Mouse (Mus musculus) heart, adult 18-20 months (tissue): ENCODE measurements at regions not wholly inside any gene's neighbourhood (a gene's known extent, or its start where the extent isn't known, plus 50 kb on each side); places are given as distances from the start of the nearest gene placed in this dataset.
A peak's percentile ranks its signal among the peaks of the same experiment; 100 is the strongest.
"Not testable (repeated sequence)": the region's sequence is repeated elsewhere in the genome, so short reads cannot be mapped to it uniquely, and the experiment has no call there.

Source experiments
- DNase-seq, 2 experiments: peaks; one replicate each; pipeline ENCODE4 v3.0.0; 2021 to 2022; ENCODE audit warnings: mixed read lengths in 1 of 2

GRCm38 (mm10) chr10:6597256-6597655 is 161.1 kb upstream of the Oprm1 start:
- DNase-seq: no peak

DNA sequence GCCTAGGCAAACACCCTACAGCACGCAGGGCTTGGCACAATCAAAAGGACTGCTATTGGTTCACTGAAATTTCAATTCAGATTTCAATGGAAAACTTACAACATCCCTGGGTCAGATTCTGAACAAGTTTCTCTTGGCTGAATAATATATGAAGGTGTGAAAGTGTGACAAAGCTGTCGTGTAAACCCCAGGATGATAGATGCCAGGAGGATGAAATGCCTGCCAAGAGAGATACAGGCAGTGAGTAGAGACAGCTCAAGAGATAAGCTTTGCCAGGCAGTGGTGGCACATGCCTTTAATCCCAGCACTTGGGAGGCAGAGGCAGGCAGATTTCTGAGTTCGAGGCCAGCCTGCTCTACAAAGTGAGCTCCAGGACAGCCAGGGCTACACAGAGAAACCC is 159.7 kb upstream of the Oprm1 start:
- DNase-seq: not testable (repeated sequence)

GRCm38 (mm10) chr10:6647576-6647975 is 110.7 kb upstream of the Oprm1 start:
- DNase-seq: no peak

- DNase-seq: peak; percentile 2 to 7
Measured at GRCm38 (mm10) chr10:6685308-6686080, 72.8 kb upstream of the Oprm1 start.

GRCm38 (mm10) chr10:6686081-6686474 is 72.2 kb upstream of the Oprm1 start:
- no peak for DNase-seq
